In the genomic region with DNA sequence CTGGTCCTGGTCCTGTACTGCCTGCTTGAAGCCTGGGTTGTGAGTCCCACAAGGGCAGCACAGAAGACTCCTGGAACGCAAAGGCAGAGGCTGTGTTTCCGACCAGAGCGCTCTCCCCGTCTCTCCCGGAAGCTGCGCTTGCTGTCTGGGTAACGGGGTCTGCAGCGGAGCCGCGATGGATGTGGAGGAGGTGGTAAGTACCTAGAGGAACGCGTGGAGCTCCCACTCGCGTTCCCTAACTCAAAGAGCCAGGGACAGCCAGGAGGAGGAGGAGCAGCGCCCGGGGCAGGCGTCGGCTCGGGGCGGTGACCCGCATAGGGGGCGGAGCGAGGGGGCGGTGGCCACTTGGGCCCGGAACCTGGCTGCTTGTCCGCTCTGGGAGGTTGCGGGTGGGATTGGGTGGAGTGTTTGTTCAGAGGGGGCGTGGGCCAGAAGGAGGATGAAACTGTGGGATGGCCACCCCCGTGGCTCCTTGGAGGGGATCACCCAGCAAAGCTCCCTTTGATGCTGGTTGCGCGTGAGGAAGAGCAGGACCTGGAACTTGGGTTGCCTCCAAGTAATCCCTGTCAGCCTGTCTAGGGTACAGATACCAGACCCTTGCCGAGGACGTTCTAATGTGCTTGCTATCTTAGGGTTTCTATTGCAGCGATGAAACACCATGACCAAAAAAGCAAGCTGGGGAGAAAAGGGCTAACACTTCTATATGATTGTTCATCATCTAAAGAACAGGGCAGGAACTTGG, we compare ENCODE assay signal across 8 mouse cellular contexts.
DNase-seq lines count a peak whose midpoint lies in the region; ATAC-seq lines count a peak whose summit lies in the region.
"Not testable (repeated sequence)": the region's sequence is repeated elsewhere in the genome, so short reads cannot be mapped to it uniquely, and the experiment has no call there.

No protein-coding gene starts in this region.

- H3K4me2 ChIP-seq in hindbrain, embryonic 15.5 days = peak overlapping the region; percentile 67

- peak; percentile 49 for DNase-seq in T-cell, adult 2 months (ENCODE audit: low spot score)
- DNase-seq in cerebellum, postnatal 36 days = peak; percentile 67 to 71
- DNase-seq in gastrocnemius, adult 18-20 months (ENCODE audit: low spot score) = peak; percentile 72
- peak; percentile 30 for DNase-seq in left cerebral cortex, adult 11 months (ENCODE audit: low spot score)
- peak; percentile 69 for DNase-seq in lung, postnatal 36 days
- peak; percentile 71 for DNase-seq in retina, embryonic 14.5 days (ENCODE audit: low spot score)
- peak; percentile 53 for DNase-seq in thymus, postnatal 25 days

- H3K4me1 ChIP-seq in hindbrain, embryonic 15.5 days (replicated peaks) = not testable (repeated sequence)

- peak; percentile 90 for ATAC-seq in hindbrain, embryonic 15.5 days (ENCODE audit: low FRiP score, low read depth)

- not testable (repeated sequence) for H3K27ac ChIP-seq in hindbrain, embryonic 15.5 days (replicated peaks)

- H3K36me3 ChIP-seq in hindbrain, embryonic 15.5 days = not testable (repeated sequence)

- WGBS in hindbrain, embryonic 15.5 days = 3% methylated on average over 34 of the region's 34 CpGs

- peak overlapping the region; percentile 62 for H3K4me3 ChIP-seq in hindbrain, embryonic 15.5 days

- H3K9me3 ChIP-seq in hindbrain, embryonic 15.5 days = not testable (repeated sequence)

- H3K27me3 ChIP-seq in hindbrain, embryonic 15.5 days = not testable (repeated sequence)

- peak overlapping the region; percentile 64 for H3K9ac ChIP-seq in hindbrain, embryonic 15.5 days
